Mouse (Mus musculus) kidney, postnatal 25 days (tissue): ENCODE measurements around the gene Gm20422.

Experiments
- DNase-seq, 2 experiments: peaks; one replicate each; pipeline ENCODE4 v3.0.0; 2021; ENCODE audit warnings: mixed read lengths in 2 of 2

Gene Gm20422

DNA sequence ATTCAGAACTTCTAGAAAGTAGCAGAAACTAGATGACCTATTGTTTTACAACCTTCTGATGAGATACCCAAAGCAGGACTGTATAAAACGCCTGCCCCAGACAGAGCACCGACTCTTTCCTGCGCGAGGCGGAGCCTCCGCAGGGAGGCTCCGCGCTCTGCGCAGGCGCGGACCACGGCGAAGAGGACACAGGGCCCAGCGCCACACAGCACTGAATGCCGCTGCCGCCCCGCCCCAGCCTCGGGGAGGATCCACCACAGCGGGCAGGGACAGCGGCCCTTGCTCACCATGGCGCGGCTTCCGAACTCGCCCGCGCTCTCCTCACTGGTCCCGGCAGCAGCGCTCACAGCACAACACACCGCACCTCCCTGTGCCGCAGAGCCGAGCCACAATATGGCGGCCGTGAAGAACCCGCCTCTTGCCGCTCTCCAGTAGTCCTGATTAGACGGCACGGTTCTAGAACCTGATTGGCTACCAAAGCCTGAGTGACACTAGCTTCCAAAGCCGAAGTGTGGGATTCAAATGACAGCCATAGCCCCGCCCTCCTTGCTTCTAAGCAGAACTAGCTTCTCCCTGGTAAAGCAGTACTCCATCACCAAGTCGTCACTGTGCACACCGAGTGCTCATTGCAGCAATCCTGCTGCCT lies at the start of gene Gm20422:
TSS of gene Gm20422 (minus strand) at position 384 of the 646 bp plus-strand sequence.
- peak; percentile 93 to 96 for DNase-seq

DNA sequence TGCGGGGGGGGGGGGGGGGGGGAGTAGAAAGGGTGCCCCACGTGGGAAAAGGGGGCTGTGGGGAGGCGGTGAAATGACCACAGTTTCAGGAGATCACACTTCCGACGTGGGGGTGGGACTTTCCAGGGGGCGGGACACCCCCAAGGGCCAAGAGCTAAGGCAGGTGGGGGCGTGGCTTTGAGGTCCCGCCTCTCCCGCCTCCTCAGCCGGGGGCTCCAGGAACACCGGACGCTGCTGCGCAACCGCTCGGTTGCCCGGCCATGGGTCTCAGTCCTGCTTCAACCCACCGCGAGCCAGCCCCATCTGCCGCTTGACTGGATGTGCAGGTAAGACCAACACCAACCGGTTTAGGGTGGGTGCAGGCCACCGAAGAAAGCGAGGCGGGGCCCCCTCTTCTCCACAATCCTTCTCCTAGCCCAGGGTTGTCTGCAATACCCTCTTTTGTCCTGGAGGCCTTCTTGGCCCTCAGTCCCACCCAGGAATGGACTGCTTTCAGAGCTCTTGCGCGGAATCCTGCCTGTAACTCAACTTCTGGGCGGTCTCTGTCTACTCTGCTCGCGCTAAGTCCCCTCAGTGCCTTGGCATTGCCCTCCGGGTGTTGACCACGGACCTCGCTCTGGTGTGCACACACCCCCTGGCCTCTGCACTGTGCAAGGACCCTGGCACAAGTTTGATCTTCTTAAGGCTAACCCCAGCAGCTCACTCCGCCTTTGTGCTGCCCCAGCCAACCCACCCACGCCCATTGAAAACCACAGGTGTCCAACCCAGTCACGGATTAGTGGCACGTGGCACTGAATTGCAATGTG lies 47.9 kb upstream of the Gm20422 start, which contains the start of gene Lpar2:
TSS of gene Lpar2 (plus strand) at position 44 of the 806 bp plus-strand sequence.
- peak; percentile 85 to 93 for DNase-seq

DNA sequence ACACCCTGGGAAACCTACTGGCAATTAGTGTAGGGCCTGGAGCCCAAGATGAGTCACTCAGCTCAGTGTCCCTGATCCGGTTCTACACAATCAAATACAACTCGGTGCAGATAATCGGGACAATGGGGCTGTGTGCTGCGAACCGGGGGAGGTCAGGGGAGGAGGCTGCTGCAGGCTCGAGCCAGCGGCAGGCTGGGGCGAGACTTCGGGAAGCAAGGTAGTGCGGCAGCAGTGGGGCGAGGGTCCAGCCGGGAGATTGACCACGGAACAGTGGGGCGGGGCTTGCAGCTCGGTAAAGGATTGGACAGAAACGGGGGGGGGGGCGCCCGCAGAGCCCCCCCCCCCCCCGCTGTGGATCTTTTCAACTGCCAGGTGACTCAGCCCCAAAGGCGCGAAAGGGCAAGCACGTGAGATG lies 47.3 kb upstream of the Gm20422 start:
- DNase-seq, result peak; percentile 66 to 87

DNA sequence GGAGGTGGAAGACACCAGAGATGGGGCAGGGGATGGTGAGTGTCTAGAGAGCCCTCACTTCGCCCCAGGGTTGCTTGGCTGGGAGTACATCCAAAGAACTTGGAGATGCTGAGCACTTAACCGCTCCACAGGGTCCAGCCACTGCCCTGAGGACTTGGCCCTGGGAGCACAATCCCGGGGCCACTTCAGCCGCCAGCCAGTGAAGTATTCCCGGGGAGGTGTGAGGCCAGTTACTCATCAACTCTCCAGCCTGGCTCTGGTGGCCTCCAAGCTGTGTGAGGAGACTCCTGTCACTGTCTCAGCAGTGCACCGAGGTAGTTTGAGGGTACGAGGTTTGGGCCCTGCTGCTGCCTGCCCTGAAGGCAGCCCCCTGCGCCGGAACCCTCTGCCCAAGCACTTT lies 45.8 kb upstream of the Gm20422 start:
- DNase-seq, result peak; percentile 73 to 91

DNA sequence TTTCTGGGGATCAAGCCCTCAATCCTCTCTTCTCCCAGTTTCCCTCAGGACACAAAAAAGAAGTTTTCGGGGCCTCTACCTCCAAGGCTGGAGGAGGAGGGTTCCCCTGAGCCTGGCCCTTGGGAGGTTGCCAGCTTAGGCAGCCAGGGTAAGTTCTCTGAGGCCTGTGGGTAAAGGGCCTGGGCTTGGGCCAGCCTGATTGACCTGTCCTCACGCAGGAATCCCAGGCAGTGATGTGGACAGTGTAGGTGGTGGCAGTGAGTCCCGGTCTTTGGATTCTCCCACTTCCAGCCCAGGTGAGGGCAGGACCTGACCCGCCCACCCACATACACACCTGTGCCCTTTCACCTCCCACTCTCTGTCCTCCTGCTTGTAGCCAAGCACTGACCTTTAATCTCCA lies 40.7 kb upstream of the Gm20422 start:
- DNase-seq, result peak; percentile 58 to 71

DNA sequence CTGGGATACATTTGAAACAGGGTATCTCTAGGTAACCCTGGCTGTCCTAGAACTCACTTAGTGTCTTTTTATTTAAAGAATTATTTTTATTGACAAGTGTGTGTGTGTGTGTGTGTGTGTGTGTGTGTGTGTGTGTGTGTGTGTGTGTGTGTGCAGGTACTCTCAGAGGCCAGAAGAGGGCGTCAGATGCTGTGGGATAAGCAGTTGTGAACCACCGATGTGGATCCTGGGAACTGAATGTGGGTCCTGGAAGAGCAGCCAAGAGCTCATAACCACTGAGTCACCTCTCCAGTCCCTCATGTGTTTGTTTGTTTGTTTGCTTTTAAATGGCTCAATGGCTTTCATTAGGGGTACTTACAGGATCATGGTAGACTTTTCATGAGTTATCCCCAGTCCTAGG lies 40.2 kb upstream of the Gm20422 start:
- no peak for DNase-seq

DNA sequence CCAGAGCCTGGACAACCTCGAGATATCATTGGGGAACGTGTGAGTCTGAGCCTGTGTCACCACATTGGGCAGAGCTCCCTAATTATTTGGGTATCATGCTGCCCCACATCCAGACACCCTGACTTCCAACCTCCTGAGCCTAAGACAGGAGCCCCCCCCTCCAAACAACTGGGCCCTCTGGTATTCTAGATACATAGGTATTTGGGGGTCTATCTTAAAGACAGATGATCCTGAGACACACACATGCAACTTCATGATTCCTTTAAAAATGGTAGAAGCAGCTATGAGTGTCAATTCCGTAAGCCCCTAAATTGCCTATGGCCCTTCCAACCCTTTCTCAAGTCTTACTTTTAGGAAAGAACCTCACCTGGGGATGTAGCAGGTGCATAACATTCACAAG lies 35.1 kb upstream of the Gm20422 start:
- DNase-seq, result no peak

DNA sequence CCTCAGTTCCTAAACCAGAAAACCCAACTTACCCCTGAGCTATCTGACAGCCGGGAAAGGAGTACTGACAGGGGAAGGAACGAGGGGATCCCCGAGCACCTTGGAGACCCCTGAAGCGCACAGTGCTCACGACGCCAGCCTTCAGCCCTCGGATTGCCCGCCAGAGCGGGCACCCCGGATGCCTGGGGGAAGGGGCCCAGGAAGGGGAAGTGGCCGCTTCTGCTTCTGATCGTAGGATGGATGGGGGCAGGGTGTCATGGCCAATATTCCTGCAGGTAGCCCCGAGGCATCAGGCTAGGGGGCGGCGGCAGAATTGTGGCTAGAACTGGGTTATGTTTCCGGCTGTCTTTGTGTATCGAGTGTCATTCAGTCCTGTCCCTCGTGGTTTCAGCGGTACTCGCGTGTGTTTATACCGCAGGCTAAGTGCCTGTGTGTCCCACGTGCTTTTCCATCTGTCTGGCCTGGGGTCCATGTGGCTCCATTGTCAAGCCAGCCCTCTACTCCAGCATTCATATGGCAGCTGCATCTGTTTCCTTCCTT lies 34.2 kb upstream of the Gm20422 start:
- DNase-seq, result peak in 1 of 2 experiments; percentile 51

DNA sequence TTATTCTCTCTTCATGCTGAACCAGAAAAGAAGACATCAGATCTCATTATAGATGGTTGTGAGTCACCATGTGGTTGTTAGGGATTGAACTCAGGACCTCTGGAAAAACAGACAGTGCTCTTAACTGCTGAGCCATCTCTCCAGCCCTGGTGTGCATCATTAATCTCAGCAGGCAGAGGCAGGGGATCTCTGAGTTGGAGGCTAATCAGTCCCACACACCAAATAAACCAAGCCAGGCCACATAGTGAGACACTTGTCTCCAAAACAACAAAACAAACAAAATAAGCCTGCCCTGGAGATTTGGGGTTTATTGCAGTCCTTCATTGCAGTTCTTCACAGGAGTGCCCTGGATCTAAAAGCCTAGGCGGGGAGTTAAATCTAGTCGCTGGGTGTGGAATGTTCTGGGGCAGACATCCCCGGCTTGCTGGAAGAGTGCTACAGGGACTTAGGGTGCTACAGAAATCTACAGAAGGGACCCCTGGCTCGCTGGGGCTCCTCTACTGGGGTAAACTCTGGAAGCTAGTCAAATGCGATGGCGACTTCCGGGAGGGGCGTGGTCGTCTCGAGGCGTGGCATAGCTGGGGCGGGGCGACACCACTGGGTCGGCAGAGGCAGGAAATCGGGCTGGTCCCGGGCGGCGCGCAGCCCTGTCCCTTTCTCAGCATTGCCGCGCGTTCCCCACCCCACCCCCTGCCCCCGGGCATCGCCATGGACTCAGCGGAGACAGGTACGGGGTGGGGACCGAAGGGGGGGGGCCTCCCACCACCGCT lies 33.6 kb upstream of the Gm20422 start, which contains the start of gene Gmip:
TSS of gene Gmip (plus strand) at position 586 of the 770 bp plus-strand sequence.
- DNase-seq, result peak; percentile 89

DNA sequence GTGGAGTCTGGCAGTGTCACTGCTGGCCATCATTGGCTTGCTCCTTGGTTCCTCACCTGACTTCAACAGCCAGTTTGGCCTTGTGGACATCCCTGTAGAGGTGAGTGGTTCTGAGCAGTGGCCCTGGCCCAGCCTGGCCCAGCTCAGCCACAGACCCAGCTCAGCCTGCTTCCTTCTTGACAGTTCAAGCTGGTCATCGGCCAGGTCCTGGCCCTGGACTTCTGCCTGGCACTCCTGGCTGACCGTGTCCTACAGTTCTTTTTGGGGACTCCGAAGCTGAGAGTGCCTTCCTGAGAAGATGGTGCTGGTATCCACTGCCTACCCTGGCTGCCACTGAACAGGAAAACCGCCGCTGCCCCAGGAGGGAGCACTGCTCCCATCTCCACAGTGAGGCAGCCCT lies 32.5 kb upstream of the Gm20422 start:
- peak in 1 of 2 experiments; percentile 34 for DNase-seq

DNA sequence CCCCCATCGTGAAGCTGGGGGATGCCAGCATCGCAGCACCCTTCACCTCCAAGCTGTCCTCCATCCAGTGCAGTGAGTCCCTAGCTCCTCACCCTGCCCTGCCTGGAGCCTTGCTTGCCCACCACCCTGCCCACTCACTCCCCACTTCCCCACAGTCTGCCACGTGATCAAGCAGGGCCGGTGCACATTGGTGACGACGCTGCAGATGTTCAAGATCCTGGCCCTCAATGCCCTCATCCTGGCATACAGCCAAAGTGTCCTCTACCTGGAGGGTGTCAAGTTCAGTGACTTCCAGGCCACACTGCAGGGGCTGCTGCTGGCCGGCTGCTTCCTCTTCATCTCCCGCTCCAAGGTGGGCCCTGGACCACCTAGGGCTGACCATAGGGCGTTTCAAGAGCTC lies 30.8 kb upstream of the Gm20422 start:
- peak in 1 of 2 experiments; percentile 26 for DNase-seq

DNA sequence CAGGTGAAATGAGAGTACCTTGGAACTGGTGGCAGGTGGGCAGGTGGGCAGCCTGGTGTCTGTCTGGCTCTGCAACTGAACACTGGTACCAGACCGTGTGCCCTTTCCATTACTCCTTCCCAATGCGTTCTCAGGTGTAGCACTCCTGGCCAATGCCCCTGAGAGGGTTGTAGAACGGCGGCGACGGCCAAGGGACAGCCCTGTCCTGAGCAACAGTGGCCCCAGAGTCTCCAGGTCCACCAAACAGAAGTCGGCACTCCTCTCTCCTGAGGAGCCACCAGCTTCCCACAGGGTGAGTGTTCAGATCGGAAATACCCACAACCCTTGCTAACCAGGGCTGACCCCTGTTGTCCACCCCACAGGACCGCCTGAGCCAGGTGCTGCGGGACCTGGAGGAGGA lies 30.4 kb upstream of the Gm20422 start:
- DNase-seq, result peak in 1 of 2 experiments; percentile 19

DNA sequence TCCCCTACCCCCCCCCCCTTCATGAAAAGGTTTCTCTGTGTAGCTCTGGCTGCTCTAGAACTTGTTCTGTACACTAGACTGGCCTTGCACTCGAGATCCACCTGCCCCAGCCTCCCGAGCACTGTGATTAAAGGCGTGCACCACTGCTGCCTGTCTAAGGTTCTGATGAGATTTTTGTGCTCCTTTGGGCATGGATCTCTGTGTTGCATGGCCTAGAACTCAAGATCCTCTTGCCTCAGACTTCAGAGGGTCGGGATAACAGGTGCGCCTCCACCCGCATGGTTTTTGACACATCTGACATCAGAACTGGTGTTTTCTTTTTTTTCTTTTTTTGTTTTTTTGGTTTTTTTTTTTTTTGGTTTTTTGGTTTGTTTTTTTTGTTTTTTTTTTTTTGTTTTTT lies 29.9 kb upstream of the Gm20422 start:
- DNase-seq, result peak in 1 of 2 experiments; percentile 16

DNA sequence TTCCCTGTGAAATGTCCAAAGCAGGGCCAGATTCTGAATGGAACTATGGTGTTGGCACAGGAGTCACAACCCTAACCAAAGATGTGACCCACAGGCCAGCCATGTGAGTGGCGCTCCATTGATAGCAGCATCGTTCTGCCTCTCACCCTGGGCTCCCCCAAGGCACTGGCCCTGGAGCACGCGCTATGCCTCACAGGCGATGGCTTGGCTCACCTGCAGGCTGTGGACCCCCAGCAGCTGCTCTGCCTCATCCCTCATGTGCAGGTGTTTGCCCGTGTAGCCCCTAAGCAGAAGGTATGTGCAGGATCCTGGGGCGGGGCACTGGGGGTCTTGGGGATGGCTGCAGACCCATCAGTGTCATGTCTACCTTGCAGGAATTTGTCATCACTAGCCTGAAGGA lies 28.7 kb upstream of the Gm20422 start:
- DNase-seq, result peak in 1 of 2 experiments; percentile 35

DNA sequence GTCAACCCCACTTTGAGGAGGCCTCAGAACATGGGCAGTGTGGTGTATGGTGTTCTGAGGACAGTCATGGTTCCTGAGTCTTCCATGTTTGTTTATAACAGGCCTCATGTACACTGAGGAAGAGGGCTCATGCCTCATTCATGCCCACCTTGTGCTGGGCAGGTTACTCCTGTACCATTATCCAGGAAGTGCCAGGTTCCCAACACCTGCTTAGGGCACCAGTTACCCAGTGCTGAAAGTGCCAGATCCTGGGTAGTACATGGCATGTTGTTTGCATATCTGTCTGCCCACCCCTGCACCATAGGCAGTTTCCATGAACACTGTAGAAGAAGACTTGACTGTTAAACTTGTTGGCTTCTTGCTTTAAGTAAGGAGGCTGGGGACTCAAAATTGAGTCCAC lies 27.5 kb upstream of the Gm20422 start:
- DNase-seq, result no peak

DNA sequence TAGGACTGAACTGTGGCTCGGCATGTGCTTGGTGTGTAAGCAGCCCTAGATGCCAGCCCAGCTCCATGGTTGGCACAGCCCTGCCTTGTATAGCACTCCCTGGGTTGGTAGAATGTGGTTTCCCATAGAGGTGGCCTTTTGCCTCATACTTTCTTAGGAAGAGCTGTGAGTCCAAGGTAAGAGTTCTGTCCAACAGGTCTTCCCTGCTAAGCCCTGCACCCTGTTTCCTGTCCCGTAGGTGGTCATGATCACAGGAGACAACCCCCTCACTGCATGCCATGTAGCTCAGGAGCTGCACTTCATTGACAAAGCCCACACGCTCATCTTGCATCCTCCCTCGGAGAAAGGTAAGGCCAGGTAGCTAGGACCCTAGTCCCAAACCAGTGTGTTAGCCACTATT lies 27.1 kb upstream of the Gm20422 start:
- DNase-seq, result no peak

DNA sequence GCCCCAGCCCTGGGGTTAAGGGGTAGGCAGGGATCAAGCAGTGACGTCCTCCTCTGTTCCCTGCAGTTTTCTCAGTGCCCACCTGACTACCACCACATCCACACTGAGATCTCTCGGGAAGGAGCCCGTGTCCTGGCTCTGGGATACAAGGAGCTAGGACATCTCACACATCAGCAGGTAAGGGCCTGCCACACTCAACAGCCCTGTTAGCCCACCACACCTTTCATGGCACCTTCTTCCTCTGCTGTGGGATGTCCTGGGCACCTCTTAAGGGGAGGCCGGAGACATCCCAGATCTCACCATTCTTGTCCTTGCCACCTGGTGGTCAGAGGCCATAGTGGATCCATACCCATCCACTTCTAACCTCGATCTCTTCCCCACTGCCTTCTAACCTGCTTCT lies 25.3 kb upstream of the Gm20422 start:
- no peak for DNase-seq

DNA sequence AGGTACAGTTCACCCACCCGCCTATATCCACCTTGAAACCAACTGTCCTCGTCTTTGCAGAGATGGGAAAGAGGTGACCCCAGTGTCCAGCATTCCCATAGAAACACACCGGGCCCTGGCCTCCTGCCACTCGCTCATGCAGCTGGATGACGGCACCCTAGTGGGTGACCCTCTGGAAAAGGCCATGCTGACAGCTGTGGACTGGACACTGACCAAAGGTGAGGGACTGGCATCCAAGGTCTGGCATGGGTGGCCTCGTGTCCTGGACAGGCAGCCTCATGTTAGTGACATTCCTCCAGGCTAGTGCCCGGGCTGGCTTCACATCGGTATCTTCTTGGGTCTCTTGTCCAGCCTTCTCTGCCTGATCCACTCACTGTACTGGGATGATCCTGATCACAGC lies 24.6 kb upstream of the Gm20422 start:
- DNase-seq, result peak in 1 of 2 experiments; percentile 31

DNA sequence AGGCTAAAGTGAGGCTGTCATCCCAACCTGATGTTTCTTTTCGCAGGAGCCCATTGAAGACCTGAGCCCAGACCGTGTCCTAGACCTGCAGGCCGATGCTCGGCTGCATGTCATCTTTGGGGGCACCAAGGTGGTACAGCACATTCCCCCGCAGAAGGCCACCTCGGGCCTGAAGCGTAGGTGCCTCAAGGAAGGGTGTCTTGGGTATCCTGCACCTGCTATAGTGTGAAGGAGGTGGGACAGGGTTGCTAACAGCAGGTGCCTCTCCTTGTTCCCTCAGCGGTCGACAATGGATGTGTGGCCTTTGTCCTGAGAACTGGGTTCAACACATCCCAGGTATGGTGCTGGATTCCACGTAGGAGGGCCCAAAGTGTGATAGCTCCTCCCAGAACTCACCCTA lies 23.0 kb upstream of the Gm20422 start:
- DNase-seq, result peak in 1 of 2 experiments; percentile 28

DNA sequence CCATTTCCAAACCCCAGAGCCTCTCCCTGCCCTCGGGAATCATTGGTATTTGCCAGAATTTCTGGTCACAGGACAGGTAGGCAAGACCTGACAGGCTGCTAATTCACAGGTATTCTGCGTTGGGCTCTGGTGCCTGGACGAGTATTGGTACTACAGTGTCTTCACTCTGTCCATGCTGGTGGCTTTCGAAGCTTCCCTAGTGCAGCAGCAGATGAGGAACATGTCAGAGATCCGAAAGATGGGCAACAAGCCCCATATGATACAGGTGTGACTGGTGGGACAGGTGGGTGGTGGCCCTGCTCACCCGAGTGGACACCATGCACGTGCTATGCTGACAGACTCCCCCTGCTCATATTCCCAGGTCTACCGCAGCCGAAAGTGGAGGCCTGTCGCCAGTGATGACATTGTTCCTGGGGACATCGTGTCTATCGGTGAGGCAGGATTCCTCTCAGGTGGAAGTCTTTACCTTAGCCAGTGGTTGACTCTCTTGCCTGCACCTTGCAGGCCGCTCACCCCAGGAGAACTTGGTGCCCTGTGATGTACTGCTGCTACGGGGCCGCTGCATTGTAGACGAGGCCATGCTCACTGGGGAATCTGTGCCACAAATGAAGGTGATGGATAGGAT lies 22.1 kb upstream of the Gm20422 start:
- peak in 1 of 2 experiments; percentile 28 for DNase-seq

DNA sequence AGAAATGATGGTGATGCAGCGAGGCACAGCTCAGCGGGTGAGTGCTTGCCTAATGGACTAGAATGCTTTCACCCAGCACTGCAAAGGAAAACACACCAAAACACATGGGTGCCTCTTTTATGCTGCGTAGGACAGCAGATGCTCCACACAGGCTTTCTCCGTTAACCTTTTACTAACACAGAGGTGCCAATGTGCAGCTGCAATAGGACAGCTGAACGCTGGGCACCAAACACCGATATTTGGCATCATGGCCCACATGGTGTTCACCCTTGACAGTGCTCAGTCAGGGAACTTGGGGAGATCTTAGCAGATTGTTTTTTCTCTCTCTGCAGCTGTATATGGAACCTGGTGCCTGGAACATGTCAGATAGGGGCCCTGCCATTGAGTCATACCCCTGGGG lies 20.2 kb upstream of the Gm20422 start:
- DNase-seq, result no peak

DNA sequence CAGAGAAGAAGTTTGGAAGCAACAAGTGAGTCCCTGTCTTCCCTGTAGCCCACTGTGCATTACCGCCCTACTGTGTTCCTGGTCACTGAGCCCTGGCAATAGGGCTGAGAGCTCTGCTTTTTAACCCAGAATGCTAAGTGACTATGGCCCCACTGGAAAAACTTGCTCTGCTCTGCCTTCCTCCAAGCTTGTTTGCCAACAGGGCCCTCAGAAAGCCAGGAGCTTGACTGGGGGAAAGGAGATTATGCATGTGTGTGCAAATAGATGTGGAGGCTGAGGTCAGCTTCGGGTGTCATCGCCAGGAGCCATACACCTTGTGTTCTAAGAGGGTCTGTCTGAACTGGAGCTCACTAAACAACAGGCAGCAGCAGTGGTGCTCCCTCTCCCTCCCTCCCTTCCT lies 19.4 kb upstream of the Gm20422 start:
- DNase-seq, result no peak
